Mouse (Mus musculus) lung, embryonic 16.5 days (tissue): Measurements from ENCODE around the gene Hsf2bp. TPM values are rescaled to one million over a fixed set of nuclear protein-coding genes. Genes with fewer than 3 reads are reported as not detected.

Experiments used
- ATAC-seq: fragments of 200-750 bp; cut with Nextera tagmentation; 2 replicates; pipeline ENCODE4 v1.8.0; 2017; ENCODE audit warnings: low read depth, mild to moderate bottlenecking, moderate library complexity
- H3K27ac ChIP-seq: fragments of 300-500 bp; sonication (generic); 2 replicates; pipeline ENCODE4 v1.5.1; 2014; ENCODE audit warnings: mild to moderate bottlenecking, control low read depth, low read length
- H3K27me3 ChIP-seq: fragments of 300-500 bp; sonication (generic); 2 replicates; pipeline ENCODE4 v1.6.1; 2014; ENCODE audit warnings: low read depth, low read length, mixed read lengths; ENCODE audit not compliant: control insufficient read depth, insufficient read depth
- H3K36me3 ChIP-seq: fragments of 300-500 bp; sonication (generic); 2 replicates; pipeline ENCODE4 v1.6.1; 2014; ENCODE audit warnings: low read length; ENCODE audit not compliant: control insufficient read depth, insufficient read depth
- H3K4me1 ChIP-seq: fragments of 300-500 bp; sonication (generic); replicated peaks from 2 replicates; pipeline ENCODE4 v1.6.1; 2014; ENCODE audit warnings: low read length, mixed read lengths; ENCODE audit not compliant: control insufficient read depth, insufficient read depth
- H3K4me2 ChIP-seq: fragments of 300-500 bp; sonication (generic); 2 replicates; pipeline ENCODE4 v1.6.1; 2014; ENCODE audit warnings: low read depth, low read length, control low read depth
- H3K4me3 ChIP-seq: fragments of 300-500 bp; sonication (generic); 2 replicates; pipeline ENCODE4 v1.5.1; 2014; ENCODE audit warnings: mild to moderate bottlenecking, low read length, control low read depth
- H3K9ac ChIP-seq: fragments of 300-500 bp; sonication (generic); 2 replicates; pipeline ENCODE4 v1.6.1; 2014; ENCODE audit warnings: low read length, control low read depth
- H3K9me3 ChIP-seq: fragments of 300-500 bp; sonication (generic); 2 replicates; pipeline ENCODE4 v1.6.1; 2016; ENCODE audit warnings: low read length; ENCODE audit not compliant: control insufficient read depth
- WGBS: fragments of 180-500 bp; shearing (Covaris S2); extraction: QIAGEN DNeasy Blood & Tissue Kit; methylation state at CpG from one replicate; pipeline ENCODE4 v1.1.7; 2014; 5-methylcytosine and 5-hydroxymethylcytosine counted together
- polyA plus RNA-seq: library from polyadenylated mRNA; unstranded; fragments of >200 nt; fragmentation: Nextera tagmentation; extraction: Ambion mirVana; gene quantifications from 2 replicates; pipeline ENCODE4 v1.2.1, GENCODE M21; 2015

Hsf2bp gene
- polyA plus RNA-seq, 1 experiment from 2014 or later: 0.57 TPM

GRCm38 (mm10) chr17:31929844-31930715 lies 106.1 kb downstream of the Hsf2bp start:
- no peak overlapping the region for H3K9ac ChIP-seq
- no peak overlapping the region for H3K4me3 ChIP-seq
- no peaks in the 10 kb centered on the region for H3K27me3 ChIP-seq
- no peaks in the 10 kb centered on the region for H3K36me3 ChIP-seq
- 64% methylated on average over 13 of the region's 13 CpGs for WGBS
- H3K9me3 ChIP-seq: no peaks in the 10 kb centered on the region
- ATAC-seq: peak; percentile 34; the same call in 1 of the 2 replicates
- no peak overlapping the region for H3K4me2 ChIP-seq
- no peak overlapping the region for H3K27ac ChIP-seq
- H3K4me1 ChIP-seq: peaks cover 11% of the 10 kb centered on the region

- Histone ChIP-seq H3K4me3 (no peak overlapping the region), H3K27ac (no peak overlapping the region), H3K4me2 (no peak overlapping the region), H3K9me3 (no peaks in the 10 kb centered on the region), H3K27me3 (no peaks in the 10 kb centered on the region), H3K4me1 (peaks cover 11% of the 10 kb centered on the region), H3K9ac (no peak overlapping the region), H3K36me3 (no peaks in the 10 kb centered on the region)
- no peak for ATAC-seq
- WGBS: 87% methylated on average over 6 of the region's 6 CpGs
Measured at GRCm38 (mm10) chr17:31929032-31929431, 107.1 kb downstream of the Hsf2bp start.

GRCm38 (mm10) chr17:31927895-31928626 lies 108.1 kb downstream of the Hsf2bp start:
- no peaks in the 10 kb centered on the region for H3K9me3 ChIP-seq
- no peak overlapping the region for H3K9ac ChIP-seq
- no peaks in the 10 kb centered on the region for H3K36me3 ChIP-seq
- H3K4me3 ChIP-seq: no peak overlapping the region
- no peak overlapping the region for H3K4me2 ChIP-seq
- 73% methylated on average over 10 of the region's 10 CpGs for WGBS
- no peak overlapping the region for H3K27ac ChIP-seq
- no peak for ATAC-seq
- H3K4me1 ChIP-seq: peaks cover 11% of the 10 kb centered on the region
- no peaks in the 10 kb centered on the region for H3K27me3 ChIP-seq

- Histone ChIP-seq H3K4me1 (peaks cover 22% of the 10 kb centered on the region), H3K27me3 (no peaks in the 10 kb centered on the region), H3K9ac (no peak overlapping the region), H3K27ac (no peak overlapping the region), H3K36me3 (no peaks in the 10 kb centered on the region), H3K9me3 (no peaks in the 10 kb centered on the region), H3K4me3 (no peak overlapping the region), H3K4me2 (no peak overlapping the region)
- WGBS: 61% methylated on average over 4 of the region's 4 CpGs
- no peak for ATAC-seq
Measured at GRCm38 (mm10) chr17:31924229-31924628, 111.9 kb downstream of the Hsf2bp start.

GRCm38 (mm10) chr17:31923310-31923970 lies 112.7 kb downstream of the Hsf2bp start:
- Histone ChIP-seq H3K9me3 (no peaks in the 10 kb centered on the region), H3K36me3 (no peaks in the 10 kb centered on the region), H3K27me3 (no peaks in the 10 kb centered on the region), H3K4me1 (peaks cover 27% of the 10 kb centered on the region), H3K4me3 (no peak overlapping the region), H3K27ac (no peak overlapping the region), H3K9ac (no peak overlapping the region), H3K4me2 (no peak overlapping the region)
- ATAC-seq: no peak
- 72% methylated on average over 7 of the region's 7 CpGs for WGBS

- no peaks in the 10 kb centered on the region for H3K36me3 ChIP-seq
- no peaks in the 10 kb centered on the region for H3K27me3 ChIP-seq
- 26% methylated on average over 9 of the region's 9 CpGs for WGBS
- H3K4me2 ChIP-seq: no peak overlapping the region
- H3K9ac ChIP-seq: peak overlapping the region; percentile 43
- ATAC-seq: peak; percentile 43
- no peaks in the 10 kb centered on the region for H3K9me3 ChIP-seq
- H3K4me1 ChIP-seq: peaks cover 42% of the 10 kb centered on the region
- H3K27ac ChIP-seq: peak overlapping the region; percentile 88
- H3K4me3 ChIP-seq: no peak overlapping the region
Measured at GRCm38 (mm10) chr17:31920589-31921190, 115.5 kb downstream of the Hsf2bp start.

GRCm38 (mm10) chr17:31919599-31919998 lies 116.5 kb downstream of the Hsf2bp start:
- Histone ChIP-seq H3K27me3 (no peaks in the 10 kb centered on the region), H3K9me3 (no peaks in the 10 kb centered on the region), H3K4me1 (peaks cover 48% of the 10 kb centered on the region), H3K9ac (peak overlapping the region; percentile 34; the same call in 1 of the 2 replicates), H3K4me3 (no peak overlapping the region), H3K36me3 (no peaks in the 10 kb centered on the region), H3K27ac (peak overlapping the region; percentile 88), H3K4me2 (no peak overlapping the region)
- peak; percentile 29 for ATAC-seq
- 46% methylated on average over 7 of the region's 7 CpGs for WGBS

GRCm38 (mm10) chr17:31918374-31918773 lies 117.8 kb downstream of the Hsf2bp start:
- Histone ChIP-seq H3K27ac (peak overlapping the region; percentile 88; the same call in 1 of the 2 replicates), H3K4me1 (peaks cover 50% of the 10 kb centered on the region), H3K9ac (0 out of 2 replicates have a peak overlapping the region, but pooled peaks have one; percentile 7), H3K9me3 (no peaks in the 10 kb centered on the region), H3K27me3 (no peaks in the 10 kb centered on the region), H3K4me2 (no peak overlapping the region), H3K36me3 (no peaks in the 10 kb centered on the region), H3K4me3 (no peak overlapping the region)
- no peak for ATAC-seq
- WGBS: 89% methylated on average over 8 of the region's 8 CpGs
